Mouse (Mus musculus) bone marrow, adult 2 months (tissue): ENCODE data around the gene Tpm4.

Source experiments
- CTCF ChIP-seq: fragments of 200-500 bp; IDR thresholded peaks from 2 replicates; pipeline ENCODE4 v1.5.1; 2011; ENCODE audit warnings: low read length, control low read depth; ENCODE audit not compliant: control insufficient read depth, insufficient read depth
- POLR2A ChIP-seq: fragments of 200-500 bp; IDR thresholded peaks from 2 replicates; pipeline ENCODE4 v1.6.1; 2011; ENCODE audit warnings: low read depth, mild to moderate bottlenecking, control low read depth, low read length, borderline replicate concordance; ENCODE audit not compliant: control insufficient read depth

- no peak for TF ChIP-seq POLR2A
- no peak for TF ChIP-seq CTCF
Measured at GRCm38 (mm10) chr8:72169681-72170249, 35.0 kb downstream of the Tpm4 start.
